Mouse (Mus musculus) 416B (cell line): ENCODE data around the gene Pigh.

Experiments used
- DNase-seq: peaks from one replicate; pipeline ENCODE4 v3.0.0; 2011; ENCODE audit warnings: low read depth

The Pigh gene

DNA sequence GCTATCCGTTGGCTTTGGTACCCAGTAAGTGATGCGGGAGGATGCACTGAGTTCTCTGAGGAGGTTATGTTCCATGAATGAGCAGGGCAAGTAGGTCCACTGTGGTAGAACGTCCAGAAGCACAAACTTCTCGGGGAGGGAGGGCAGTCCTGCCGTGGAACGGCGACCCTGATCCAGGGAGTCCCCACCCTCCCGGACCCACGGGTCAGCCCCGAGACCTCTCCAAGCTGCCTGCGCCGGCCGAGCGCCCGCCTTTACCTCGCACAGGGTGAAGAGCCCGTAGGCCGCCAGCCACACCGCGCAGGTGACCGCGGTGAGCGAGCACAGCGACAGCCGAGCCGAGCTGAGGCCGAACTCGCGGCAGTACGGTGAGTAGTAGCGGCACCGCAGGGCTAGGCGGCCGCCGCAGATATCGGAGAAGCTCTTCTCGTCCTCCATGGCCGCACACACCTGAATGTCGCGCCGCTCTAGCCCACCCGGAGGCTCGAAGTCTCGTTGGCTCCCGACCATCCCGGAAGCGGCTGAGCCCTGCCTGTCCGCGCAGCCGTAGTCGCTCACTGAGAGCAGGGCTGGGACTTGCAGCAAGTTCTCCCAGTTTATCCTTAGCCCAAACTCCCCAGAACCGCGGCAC lies at the start of gene Pigh:
Pigh (minus strand) TSS at position 470 of the 631 bp plus-strand sequence.
- DNase-seq, result peak; percentile 90

GRCm38 (mm10) chr12:79138999-79139398 lies 49.5 kb upstream of the Pigh start:
- DNase-seq, result no peak

GRCm38 (mm10) chr12:79136949-79137348 lies 47.5 kb upstream of the Pigh start:
- no peak for DNase-seq

DNA sequence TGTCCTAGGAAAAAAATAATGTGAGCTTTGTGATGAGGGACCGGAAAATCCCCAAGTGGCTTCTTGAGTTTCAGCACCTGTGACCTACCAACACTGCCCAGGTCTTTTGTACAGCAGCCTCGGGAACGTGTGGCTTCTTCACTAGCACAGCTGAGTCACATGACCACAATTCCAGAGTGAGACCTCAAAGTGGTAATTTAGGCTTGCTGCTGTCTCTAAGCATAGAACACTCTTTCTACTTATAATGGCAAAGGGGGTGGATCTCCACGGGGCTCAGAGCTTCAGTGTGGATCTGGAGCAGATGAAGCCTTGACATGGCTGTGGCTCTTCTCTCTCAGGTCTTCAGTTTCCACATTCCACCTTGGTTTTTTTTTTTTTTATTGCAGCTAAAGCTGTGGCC lies 45.7 kb upstream of the Pigh start:
- DNase-seq, result peak; percentile 23

DNA sequence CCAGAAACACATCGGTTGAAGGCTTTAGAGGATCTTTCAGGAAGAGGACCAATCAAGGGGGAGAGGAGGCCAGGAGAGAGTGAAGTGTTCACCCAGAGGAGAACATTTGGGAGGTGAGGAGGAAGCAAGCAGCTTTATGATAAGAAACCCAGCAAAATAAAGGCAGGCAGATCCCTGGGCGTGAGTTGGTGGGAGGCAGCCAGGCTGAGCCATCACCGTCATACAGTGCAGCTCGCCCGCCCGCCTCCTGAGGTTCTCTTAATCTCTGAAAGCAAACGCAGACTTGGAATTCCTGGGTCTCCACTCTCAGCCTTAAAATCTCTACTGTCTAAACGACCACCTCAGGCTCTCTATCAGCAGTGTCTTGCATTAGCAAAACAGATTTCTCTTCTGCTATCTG lies 45.2 kb upstream of the Pigh start:
- no peak for DNase-seq

DNA sequence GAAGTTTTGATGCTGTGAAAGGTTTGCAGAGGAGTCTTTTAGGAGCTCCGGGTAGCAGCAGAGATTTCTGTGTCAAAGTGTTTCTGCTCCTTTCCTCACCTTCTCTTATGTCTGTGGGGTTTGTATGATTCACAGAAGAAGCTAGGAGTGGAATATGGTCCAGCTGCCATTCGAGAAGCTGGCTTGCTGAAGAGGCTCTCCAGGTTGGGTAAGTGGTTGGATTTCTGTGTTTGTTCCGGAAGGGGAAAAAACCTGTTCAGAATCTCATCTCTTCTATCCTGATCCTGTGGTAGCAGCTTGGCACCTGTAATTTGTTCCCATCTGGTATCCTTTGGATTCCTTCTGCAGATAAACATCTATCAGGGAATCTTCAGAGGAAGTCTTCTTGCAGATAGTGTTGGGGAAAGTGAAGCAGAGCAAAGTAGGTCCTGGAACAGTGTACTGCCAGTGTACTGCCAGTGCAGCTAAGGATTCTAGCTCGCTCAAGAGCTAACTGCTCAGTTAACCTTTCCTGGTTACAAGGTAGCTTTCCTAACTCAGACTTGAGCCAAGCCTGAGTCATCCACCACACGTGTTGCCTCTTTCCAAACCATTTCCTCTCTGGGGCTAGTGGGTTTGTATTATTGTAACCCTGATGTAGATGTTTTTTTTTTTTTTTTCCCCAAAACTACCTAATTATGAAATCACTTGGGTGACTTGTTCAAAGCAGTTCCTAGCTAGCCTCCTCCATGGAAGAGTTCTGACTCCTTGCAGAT lies 42.4 kb upstream of the Pigh start:
- peak; percentile 93 for DNase-seq

- no peak for DNase-seq
Observed at GRCm38 (mm10) chr12:79131178-79131675, 41.8 kb upstream of the Pigh start.

DNA sequence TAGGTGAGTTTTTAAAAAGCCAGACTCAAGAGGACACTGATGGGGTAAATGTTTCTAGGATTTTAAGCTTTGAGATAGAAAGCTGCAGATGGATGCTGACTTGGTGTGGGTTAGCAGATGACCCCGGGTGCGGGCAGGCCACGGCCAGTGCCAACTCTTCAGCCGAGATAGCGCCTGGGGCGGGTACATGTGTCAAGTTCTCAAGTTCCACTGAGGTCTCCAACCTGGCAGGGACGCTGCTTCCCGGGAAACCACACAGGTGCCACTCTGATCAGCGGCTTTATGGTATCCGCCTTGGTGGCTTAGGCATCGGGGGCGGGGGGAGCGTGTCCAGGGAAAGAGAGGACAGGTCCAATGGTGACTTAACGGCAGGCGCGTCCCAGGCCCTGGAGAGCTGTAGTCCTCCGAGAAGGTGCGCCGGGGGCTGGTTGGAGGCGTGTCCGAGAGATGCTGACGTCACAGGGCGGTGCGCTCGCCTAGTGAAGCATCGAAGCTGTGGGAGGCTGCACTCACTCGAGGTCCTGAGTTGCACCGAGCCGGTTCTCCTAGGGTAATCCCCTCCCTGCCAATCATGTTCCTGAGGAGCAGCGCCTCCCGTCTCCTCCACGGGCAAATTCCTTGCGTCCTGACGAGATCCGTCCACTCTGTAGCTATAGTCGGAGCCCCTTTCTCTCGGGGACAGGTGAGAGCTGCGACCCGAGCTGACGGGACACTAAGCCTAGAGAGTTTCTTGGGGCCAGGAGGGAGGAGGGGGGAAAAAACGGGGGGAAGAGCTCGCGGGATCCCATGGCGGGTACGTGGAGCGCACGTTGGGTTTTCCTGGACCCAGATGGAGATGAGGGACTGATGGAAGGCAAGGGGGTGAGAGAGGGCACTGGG lies 41.1 kb upstream of the Pigh start, which contains the start of gene Arg2:
Arg2 (plus strand) TSS at position 479 of the 879 bp plus-strand sequence.
- DNase-seq, result no peak

DNA sequence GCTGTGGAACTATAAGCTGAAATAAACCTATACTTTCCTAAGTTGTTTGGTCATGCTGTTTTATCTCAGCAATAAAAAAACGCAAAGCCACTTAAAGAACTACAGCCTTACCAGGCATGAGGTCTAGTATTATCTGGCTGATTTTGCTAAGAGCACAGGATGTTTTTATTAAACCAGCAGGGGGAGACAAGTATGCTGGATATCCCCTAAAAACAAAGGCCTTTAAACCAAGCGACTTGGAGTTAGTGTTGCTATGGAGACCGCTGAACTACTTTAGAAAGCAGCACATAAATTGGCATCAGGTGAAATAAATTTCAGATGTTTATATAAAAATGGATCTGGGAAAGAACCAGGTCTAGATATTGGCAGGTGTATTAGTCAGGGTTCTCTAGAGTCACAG lies 33.4 kb upstream of the Pigh start:
- DNase-seq, result peak; percentile 71

- no peak for DNase-seq
Observed at GRCm38 (mm10) chr12:79118991-79119390, 29.5 kb upstream of the Pigh start.

- no peak for DNase-seq
Observed at GRCm38 (mm10) chr12:79105312-79105711, 15.9 kb upstream of the Pigh start.

DNA sequence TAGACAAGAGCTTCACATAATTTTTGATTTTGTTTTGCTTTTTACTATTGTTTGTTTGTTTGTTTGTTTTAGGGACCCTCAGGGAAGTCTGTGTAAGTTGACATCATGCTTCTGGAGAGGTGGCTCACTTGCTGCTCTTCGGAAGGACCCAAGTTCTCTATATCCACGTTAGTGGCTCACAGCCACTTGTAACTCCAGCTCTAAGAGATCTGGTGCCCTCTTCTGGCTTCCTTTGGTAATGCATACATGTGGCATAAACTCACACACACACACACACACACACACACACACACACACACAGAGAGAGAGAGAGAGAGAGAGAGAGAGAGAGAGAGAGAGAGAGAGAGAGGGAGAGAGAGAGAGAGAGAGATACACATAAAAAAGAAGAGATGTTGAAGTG lies 15.1 kb upstream of the Pigh start:
- DNase-seq, result peak; percentile 27

- DNase-seq, result no peak
Observed at GRCm38 (mm10) chr12:79103773-79104172, 14.3 kb upstream of the Pigh start.

DNA sequence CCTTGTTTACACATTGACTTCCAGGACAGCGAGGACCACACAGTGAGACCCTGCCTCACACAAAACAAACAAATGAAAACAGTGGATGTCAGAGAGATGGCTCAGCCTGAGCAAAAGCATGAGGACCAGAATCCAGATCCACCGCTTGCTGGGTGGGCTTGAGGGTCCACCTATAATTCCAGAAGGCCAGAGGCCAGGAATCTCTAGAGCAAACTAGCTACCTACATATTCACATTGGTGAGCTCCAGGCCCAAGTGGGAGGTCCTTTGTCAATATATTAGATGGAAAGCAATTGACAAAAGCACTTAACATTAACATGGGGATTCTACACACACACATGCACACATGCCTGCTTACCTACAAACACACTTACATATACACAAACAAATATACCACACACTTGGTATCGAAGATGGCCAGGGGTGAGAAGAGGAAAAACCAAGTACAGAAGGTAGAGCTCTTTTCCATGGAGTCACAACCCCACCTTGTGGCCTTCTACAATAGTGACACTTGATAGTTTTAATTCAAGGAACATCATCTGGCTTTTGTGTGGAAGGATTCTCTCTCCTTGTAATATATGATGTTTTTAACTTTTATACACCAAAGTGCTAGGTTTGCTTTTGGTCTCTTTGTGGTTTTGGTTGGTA lies 7.8 kb upstream of the Pigh start:
- DNase-seq, result peak; percentile 74

DNA sequence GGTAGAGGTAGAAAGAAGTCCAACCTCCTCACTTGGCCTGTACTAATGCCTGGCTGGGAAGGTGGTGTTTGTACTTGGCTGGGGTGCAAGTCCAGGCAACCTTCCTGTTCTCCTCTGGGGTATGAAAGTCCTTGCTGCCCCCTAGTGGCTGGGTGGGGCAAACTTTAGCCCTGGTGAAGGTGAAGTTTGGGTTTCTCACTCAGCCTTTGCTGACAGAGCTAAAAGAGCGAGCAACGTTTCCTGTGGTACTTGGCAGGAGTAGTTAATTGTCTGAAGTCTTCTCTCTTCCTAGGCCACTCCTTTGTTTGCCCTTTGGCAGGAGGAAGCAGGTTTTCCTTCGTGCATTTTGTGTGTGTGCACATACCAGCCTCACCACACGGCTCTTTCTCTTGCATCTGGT lies 3.1 kb upstream of the Pigh start:
- DNase-seq, result peak; percentile 84

- no peak for DNase-seq
Observed at GRCm38 (mm10) chr12:79073362-79073761, 16.1 kb downstream of the Pigh start.

- no peak for DNase-seq
Observed at GRCm38 (mm10) chr12:79072576-79072975, 16.9 kb downstream of the Pigh start.

DNA sequence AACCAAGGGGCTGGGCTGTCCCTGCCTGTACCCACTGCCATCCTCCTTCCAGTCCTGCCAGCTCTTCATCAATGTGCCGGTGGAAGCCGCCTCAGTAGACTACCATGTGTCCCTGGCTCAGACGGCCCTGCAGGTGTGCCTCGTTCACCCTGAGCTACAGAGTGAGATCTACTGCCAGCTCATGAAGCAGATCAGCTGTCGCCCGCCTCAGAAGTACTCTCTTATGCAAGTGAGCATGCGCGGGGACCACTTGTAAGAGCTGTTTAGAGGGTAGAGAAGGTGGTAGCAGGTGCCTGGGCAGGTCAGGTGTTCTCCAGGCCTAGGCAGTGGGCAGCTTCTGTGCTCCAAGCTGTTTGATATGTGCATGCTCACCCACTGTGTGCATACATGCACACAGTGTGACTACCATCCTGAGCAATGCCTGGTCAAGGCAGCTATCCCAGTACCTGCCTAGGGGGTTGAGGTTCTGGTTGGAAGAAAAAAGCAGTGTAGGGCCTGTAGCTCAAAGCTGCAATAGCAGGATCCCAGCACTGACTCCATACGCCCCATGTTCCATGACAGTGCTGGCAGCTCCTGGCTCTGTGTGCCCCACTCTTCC lies 18.6 kb downstream of the Pigh start:
- DNase-seq, result no peak

DNA sequence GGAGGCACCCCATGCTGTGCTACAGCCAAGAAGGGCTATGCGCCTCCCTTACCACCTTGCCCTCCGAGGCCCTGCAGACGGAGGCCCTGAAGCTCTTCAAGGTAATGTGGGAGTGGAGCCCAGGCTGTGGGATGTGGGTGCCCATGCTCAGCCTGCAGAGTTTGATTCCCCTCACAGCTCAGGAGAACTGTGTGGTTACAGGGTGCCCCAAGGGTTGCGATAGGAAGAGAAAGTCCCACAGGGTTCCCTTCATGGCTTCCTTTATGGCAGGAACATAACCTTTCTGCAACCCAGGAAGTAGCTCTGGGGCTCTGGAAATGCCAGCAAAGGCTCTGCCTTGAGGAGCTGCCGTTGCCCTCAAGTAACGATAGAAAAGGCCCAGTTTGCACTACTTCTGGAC lies 19.5 kb downstream of the Pigh start:
- no peak for DNase-seq

DNA sequence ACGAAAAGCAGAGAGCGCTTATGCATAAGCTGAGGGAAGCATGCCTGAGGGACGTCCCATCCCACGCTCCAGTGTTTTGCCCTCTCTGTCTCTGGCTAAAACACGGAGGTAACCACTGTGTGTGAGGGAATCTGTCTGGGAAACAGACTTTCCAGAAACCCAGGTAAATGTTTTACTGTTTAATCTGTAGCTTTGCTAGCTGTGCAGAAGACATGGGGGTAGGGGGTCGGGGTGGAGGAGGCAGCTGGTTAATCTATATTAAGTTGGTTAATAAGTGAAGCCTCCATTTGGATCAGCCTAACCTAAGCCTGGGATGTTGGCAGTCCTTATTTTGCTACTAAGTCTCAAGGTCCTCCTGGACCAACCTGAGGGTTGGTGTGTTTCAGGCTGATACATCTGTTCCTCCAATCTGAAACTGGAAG lies 20.3 kb downstream of the Pigh start:
- DNase-seq, result no peak

GRCm38 (mm10) chr12:79068306-79068705 lies 21.1 kb downstream of the Pigh start:
- no peak for DNase-seq

DNA sequence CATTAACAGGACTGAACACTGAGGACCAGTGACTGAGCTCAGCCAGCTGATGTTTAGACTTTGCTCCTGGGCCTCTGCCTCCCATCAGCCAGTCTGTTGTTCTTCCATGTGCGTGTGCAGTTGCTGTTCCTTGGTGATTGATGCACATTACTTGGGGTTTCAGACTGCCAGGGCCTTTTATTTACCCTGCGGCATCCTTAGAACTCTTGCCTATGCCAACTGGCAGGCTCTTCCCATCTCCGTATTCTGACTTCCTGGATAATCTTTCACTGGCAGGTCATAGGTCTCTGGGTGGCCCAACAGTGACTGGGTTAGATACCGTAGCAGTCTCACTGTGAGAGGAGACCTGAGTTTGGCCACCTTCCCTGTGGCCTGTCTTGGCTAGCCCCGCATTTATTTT lies 21.9 kb downstream of the Pigh start:
- DNase-seq, result no peak
